Comparison of ENCODE assay signal across 20 mouse cellular contexts in the genomic region with DNA sequence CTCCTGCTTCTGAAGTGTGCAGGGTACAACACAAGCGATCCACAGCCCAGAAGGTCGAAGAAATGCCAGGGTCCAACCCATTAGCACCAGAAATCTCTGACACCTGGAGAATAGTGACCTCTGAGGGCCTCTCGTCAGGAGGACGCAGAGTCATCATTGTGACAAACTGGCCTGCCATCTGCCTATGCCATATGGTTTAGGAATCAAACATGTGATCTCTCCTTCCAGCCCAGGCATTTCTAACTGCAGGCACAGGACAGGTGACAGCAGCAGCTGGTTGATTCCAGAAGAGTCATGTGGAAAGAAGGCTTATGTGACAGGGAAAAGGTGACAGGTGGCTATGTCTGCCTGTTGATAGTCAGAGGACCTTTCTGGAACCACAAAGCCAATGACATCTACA.
A peak's percentile ranks its signal among the peaks of the same experiment; 100 is the strongest.
DNase-seq lines count a peak whose midpoint lies in the region; ATAC-seq and TF ChIP-seq lines count a peak whose summit lies in the region.
"Had no signal": no experiment of that assay in that cellular context is flagged by ENCODE, and none has a peak within 500 bp of the region (broad histone marks: within the 10 kb centered on the region; RNA-seq: fewer than 3 reads in every experiment).

No protein-coding gene starts in this region.

- H3K4me1 ChIP-seq in hindbrain, postnatal 0 days (ENCODE audit: insufficient read depth, low read length): no peaks in the 10 kb centered on the region
- no peaks in the 10 kb centered on the region for H3K4me1 ChIP-seq in hindbrain, embryonic 13.5 days (replicated peaks)
- H3K4me1 ChIP-seq in intestine, postnatal 0 days (replicated peaks; ENCODE audit: control insufficient read depth, insufficient read depth, low read length): no peaks in the 10 kb centered on the region
- H3K4me1 ChIP-seq in midbrain, embryonic 16.5 days (ENCODE audit: control insufficient read depth, insufficient read depth, low read length): no peaks in the 10 kb centered on the region
- H3K4me1 ChIP-seq: forebrain, embryonic 15.5 days; intestine, embryonic 15.5 days; limb, embryonic 15.5 days; megakaryocyte, embryonic 14.5 days; neural tube, embryonic 12.5 days had no signal

- no peak for TF ChIP-seq CTCF in hindbrain, postnatal 0 days (IDR thresholded peaks at IDR 0.05; ENCODE audit: low read depth)
- TF ChIP-seq CTCF in intestine, postnatal 0 days (IDR thresholded peaks at IDR 0.05; ENCODE audit: low read depth): no peak

- peak; percentile 58 for DNase-seq in hindbrain, postnatal 0 days (ENCODE audit: low spot score)
- DNase-seq in brain, adult 2 months (ENCODE audit: low read depth, low spot score): peak; percentile 42
- peak; percentile 1 to 4 for DNase-seq in cerebellum, adult 18-20 months
- peak; percentile 3 to 7 for DNase-seq in cerebellum, postnatal 36 days
- DNase-seq: adrenal gland, postnatal 25 days; heart, postnatal 4 days; layer of hippocampus, postnatal 36 days; lung, postnatal 10 days; spleen, adult 18-20 months; thymus, adult 18-20 months had no signal

- H3K9me3 ChIP-seq in hindbrain, postnatal 0 days (ENCODE audit: low read length): no peaks in the 10 kb centered on the region
- no peaks in the 10 kb centered on the region for H3K9me3 ChIP-seq in hindbrain, embryonic 13.5 days
- no peaks in the 10 kb centered on the region for H3K9me3 ChIP-seq in intestine, postnatal 0 days (ENCODE audit: control insufficient read depth)
- H3K9me3 ChIP-seq in midbrain, embryonic 16.5 days (replicated peaks; ENCODE audit: control insufficient read depth, low read length, poor library complexity, severe bottlenecking): no peaks in the 10 kb centered on the region
- H3K9me3 ChIP-seq: forebrain, embryonic 15.5 days; heart, embryonic 13.5 days; intestine, embryonic 15.5 days; limb, embryonic 15.5 days; neural tube, embryonic 12.5 days had no signal

- no peak overlapping the region for H3K4me3 ChIP-seq in hindbrain, postnatal 0 days (ENCODE audit: low read length)
- no peak overlapping the region for H3K4me3 ChIP-seq in hindbrain, embryonic 13.5 days
- no peak overlapping the region for H3K4me3 ChIP-seq in intestine, postnatal 0 days (ENCODE audit: low read depth, low read length)
- H3K4me3 ChIP-seq in midbrain, embryonic 16.5 days (ENCODE audit: low read depth, low read length): no peak overlapping the region
- H3K4me3 ChIP-seq: forebrain, embryonic 15.5 days; heart, embryonic 13.5 days; intestine, embryonic 15.5 days; limb, embryonic 15.5 days; megakaryocyte, embryonic 14.5 days; neural tube, embryonic 12.5 days had no signal

- H3K27ac ChIP-seq in hindbrain, postnatal 0 days: no peak overlapping the region
- H3K27ac ChIP-seq in hindbrain, embryonic 13.5 days: no peak overlapping the region
- no peak overlapping the region for H3K27ac ChIP-seq in intestine, postnatal 0 days (ENCODE audit: low read depth, low read length)
- H3K27ac ChIP-seq in midbrain, embryonic 16.5 days (ENCODE audit: low read length): no peak overlapping the region
- H3K27ac ChIP-seq: forebrain, embryonic 15.5 days; heart, embryonic 13.5 days; intestine, embryonic 15.5 days; kidney, postnatal 0 days; limb, embryonic 15.5 days; neural tube, embryonic 12.5 days had no signal

- H3K4me2 ChIP-seq in hindbrain, postnatal 0 days (ENCODE audit: low read depth, low read length): no peak overlapping the region
- no peak overlapping the region for H3K4me2 ChIP-seq in hindbrain, embryonic 13.5 days
- H3K4me2 ChIP-seq in intestine, postnatal 0 days (replicated peaks; ENCODE audit: low read depth): no peak overlapping the region
- no peak overlapping the region for H3K4me2 ChIP-seq in midbrain, embryonic 16.5 days (ENCODE audit: low read length)
- H3K4me2 ChIP-seq: forebrain, embryonic 15.5 days; heart, embryonic 13.5 days; intestine, embryonic 15.5 days; limb, embryonic 15.5 days; neural tube, embryonic 12.5 days had no signal

- no peaks in the 10 kb centered on the region for H3K36me3 ChIP-seq in hindbrain, postnatal 0 days (ENCODE audit: insufficient read depth, low read length)
- no peaks in the 10 kb centered on the region for H3K36me3 ChIP-seq in hindbrain, embryonic 13.5 days
- H3K36me3 ChIP-seq in intestine, postnatal 0 days (ENCODE audit: control insufficient read depth, insufficient read depth): no peaks in the 10 kb centered on the region
- H3K36me3 ChIP-seq in midbrain, embryonic 16.5 days (ENCODE audit: control insufficient read depth, insufficient read depth, low read length): no peaks in the 10 kb centered on the region
- H3K36me3 ChIP-seq: forebrain, embryonic 15.5 days; heart, embryonic 13.5 days; intestine, embryonic 15.5 days; limb, embryonic 15.5 days; neural tube, embryonic 12.5 days had no signal

- H3K9ac ChIP-seq in hindbrain, postnatal 0 days (replicated peaks; ENCODE audit: low read length): no peak overlapping the region
- H3K9ac ChIP-seq in hindbrain, embryonic 13.5 days: no peak overlapping the region
- H3K9ac ChIP-seq in intestine, postnatal 0 days (ENCODE audit: low read depth, low read length): no peak overlapping the region
- H3K9ac ChIP-seq in midbrain, embryonic 16.5 days (ENCODE audit: low read depth, low read length): no peak overlapping the region
- H3K9ac ChIP-seq: forebrain, embryonic 15.5 days; heart, embryonic 13.5 days; intestine, embryonic 15.5 days; limb, embryonic 15.5 days; neural tube, embryonic 12.5 days had no signal

- 62% methylated on average over 4 of the region's 4 CpGs for WGBS in hindbrain, postnatal 0 days
- WGBS in hindbrain, embryonic 13.5 days: 76% methylated on average over 4 of the region's 4 CpGs
- WGBS in intestine, postnatal 0 days: 74% methylated on average over 4 of the region's 4 CpGs
- WGBS in midbrain, embryonic 16.5 days: 72% methylated on average over 4 of the region's 4 CpGs

- peak; percentile 89 for ATAC-seq in hindbrain, postnatal 0 days
- no peak for ATAC-seq in hindbrain, embryonic 13.5 days (ENCODE audit: low FRiP score)
- no peak for ATAC-seq in intestine, postnatal 0 days
- no peak for ATAC-seq in midbrain, embryonic 16.5 days
- ATAC-seq: forebrain, embryonic 15.5 days; intestine, embryonic 15.5 days had no signal

- H3K27me3 ChIP-seq in hindbrain, postnatal 0 days (ENCODE audit: insufficient read depth, low read length): no peaks in the 10 kb centered on the region
- H3K27me3 ChIP-seq in hindbrain, embryonic 13.5 days: no peaks in the 10 kb centered on the region
- H3K27me3 ChIP-seq in intestine, postnatal 0 days (replicated peaks; ENCODE audit: control insufficient read depth, insufficient read depth, low read length): no peaks in the 10 kb centered on the region
- no peaks in the 10 kb centered on the region for H3K27me3 ChIP-seq in midbrain, embryonic 16.5 days (ENCODE audit: control insufficient read depth, insufficient read depth, low read depth, low read length)
- H3K27me3 ChIP-seq: forebrain, embryonic 15.5 days; heart, embryonic 13.5 days; intestine, embryonic 15.5 days; limb, embryonic 15.5 days; megakaryocyte, embryonic 14.5 days; neural tube, embryonic 12.5 days had no signal

Comparison
In these comparisons a context has a peak if more than half of its experiments do, and no peak if none do; other contexts are left out.
1. DNase-seq: peak in every context shown above with its lines; median percentile 58 in hindbrain, postnatal 0 days; 42 in brain, adult 2 months; 5 in cerebellum, postnatal 36 days; 2 in cerebellum, adult 18-20 months.